Mouse (Mus musculus) liver, embryonic 16.5 days (tissue): ENCODE measurements around the gene Acaca. TPM values are rescaled to one million over a fixed set of nuclear protein-coding genes. Genes with fewer than 3 reads are reported as not detected.

ENCODE experiments used
- ATAC-seq: fragments of 200-750 bp; cut with Nextera tagmentation; 2 replicates; pipeline ENCODE4 v1.8.0; 2017; ENCODE audit warnings: low read depth, mild to moderate bottlenecking, moderate number of reproducible peaks, moderate library complexity
- H3K27ac ChIP-seq: fragments of 300-500 bp; sonication (generic); 2 replicates; pipeline ENCODE4 v1.5.1; 2014; ENCODE audit warnings: mild to moderate bottlenecking, low read length
- H3K27me3 ChIP-seq: fragments of 300-500 bp; sonication (generic); 2 replicates; pipeline ENCODE4 v1.6.1; 2014; ENCODE audit warnings: low read depth, low read length, mixed read lengths; ENCODE audit not compliant: control insufficient read depth, insufficient read depth
- H3K36me3 ChIP-seq: fragments of 300-500 bp; sonication (generic); 2 replicates; pipeline ENCODE4 v1.6.1; 2014; ENCODE audit warnings: mild to moderate bottlenecking; ENCODE audit not compliant: control insufficient read depth, insufficient read depth
- H3K4me1 ChIP-seq: fragments of 300-500 bp; sonication (generic); 2 replicates; pipeline ENCODE4 v1.6.1; 2014; ENCODE audit warnings: low read depth, low read length, mixed read lengths; ENCODE audit not compliant: control insufficient read depth
- H3K4me2 ChIP-seq: fragments of 300-500 bp; sonication (generic); 2 replicates; pipeline ENCODE4 v1.6.1; 2014; ENCODE audit warnings: low read depth, low read length, mixed read lengths
- H3K4me3 ChIP-seq: fragments of 300-500 bp; sonication (generic); 2 replicates; pipeline ENCODE4 v1.5.1; 2014; ENCODE audit warnings: low read depth, mild to moderate bottlenecking, low read length
- H3K9ac ChIP-seq: fragments of 300-500 bp; sonication (generic); 2 replicates; pipeline ENCODE4 v1.6.1; 2014; ENCODE audit warnings: low read depth, low read length
- H3K9me3 ChIP-seq: fragments of 300-500 bp; sonication (generic); replicated peaks from 2 replicates; pipeline ENCODE4 v1.6.1; 2016; ENCODE audit warnings: low read length; ENCODE audit not compliant: control insufficient read depth
- WGBS: fragments of 180-500 bp; shearing (Covaris S2); extraction: QIAGEN DNeasy Blood & Tissue Kit; methylation state at CpG from one replicate; pipeline ENCODE4 v1.1.7; 2014; ENCODE audit not compliant: insufficient replicate concordance; 5-methylcytosine and 5-hydroxymethylcytosine counted together
- polyA plus RNA-seq: library from polyadenylated mRNA; unstranded; fragments of >200 nt; fragmentation: Nextera tagmentation; extraction: Ambion mirVana; gene quantifications from 2 replicates; pipeline ENCODE4 v1.2.1, GENCODE M21; 2015

Gene Acaca
- polyA plus RNA-seq, 1 experiment from 2014 or later = 6.7 TPM

DNA sequence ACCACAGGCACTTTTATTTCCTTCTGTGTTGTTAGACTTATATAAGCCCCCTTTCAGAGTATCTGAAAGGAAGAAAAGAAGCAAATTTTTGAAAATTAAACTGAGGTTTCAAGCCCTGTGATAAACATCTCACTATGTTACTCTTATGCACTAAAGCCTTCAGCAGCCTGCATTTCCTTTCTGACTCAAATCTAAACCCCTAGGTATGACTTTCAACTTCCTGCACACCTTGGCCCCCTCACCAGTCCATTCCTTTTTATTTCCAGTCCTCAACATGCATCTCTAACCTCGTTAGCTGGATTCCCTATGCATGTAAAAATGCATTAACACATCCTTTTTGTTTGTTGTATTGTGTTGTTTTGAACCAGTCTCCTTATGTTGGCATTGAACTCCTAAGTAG is 123.0 kb downstream of the Acaca start:
- 71% methylated on average over 1 of the region's 1 CpGs for WGBS
- Histone ChIP-seq H3K4me3 (no peak overlapping the region), H3K9ac (no peak overlapping the region), H3K36me3 (peaks cover 2% of the 10 kb centered on the region), H3K9me3 (no peaks in the 10 kb centered on the region), H3K4me2 (no peak overlapping the region), H3K27ac (no peak overlapping the region), H3K27me3 (no peaks in the 10 kb centered on the region), H3K4me1 (no peaks in the 10 kb centered on the region)
- ATAC-seq = no peak

DNA sequence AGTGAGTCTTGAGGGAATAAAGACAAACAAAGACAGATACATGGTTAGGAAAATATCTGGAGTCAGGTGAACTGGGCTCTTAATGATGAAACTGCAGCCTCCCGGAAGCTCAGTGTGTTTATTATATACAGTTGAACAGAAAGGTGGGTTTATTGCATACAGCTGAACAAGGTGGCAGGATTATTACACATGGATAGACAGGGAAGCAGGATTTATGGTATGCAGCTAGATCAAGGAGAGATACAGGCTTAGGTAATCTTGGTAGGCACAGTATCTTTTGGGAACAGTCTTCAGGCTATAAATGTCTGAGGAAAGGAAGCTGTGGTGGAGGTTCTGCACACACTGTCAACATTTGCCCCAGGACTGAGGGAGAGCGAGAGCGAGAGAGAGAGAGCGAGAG is 126.4 kb downstream of the Acaca start:
- Histone ChIP-seq H3K27me3 (no peaks in the 10 kb centered on the region), H3K27ac (no peak overlapping the region), H3K4me1 (no peaks in the 10 kb centered on the region), H3K4me3 (no peak overlapping the region), H3K9ac (no peak overlapping the region), H3K4me2 (no peak overlapping the region), H3K36me3 (no peaks in the 10 kb centered on the region; the same call in none of the 2 replicates), H3K9me3 (no peaks in the 10 kb centered on the region)
- 74% methylated on average over 4 of the region's 4 CpGs for WGBS
- ATAC-seq = no peak

DNA sequence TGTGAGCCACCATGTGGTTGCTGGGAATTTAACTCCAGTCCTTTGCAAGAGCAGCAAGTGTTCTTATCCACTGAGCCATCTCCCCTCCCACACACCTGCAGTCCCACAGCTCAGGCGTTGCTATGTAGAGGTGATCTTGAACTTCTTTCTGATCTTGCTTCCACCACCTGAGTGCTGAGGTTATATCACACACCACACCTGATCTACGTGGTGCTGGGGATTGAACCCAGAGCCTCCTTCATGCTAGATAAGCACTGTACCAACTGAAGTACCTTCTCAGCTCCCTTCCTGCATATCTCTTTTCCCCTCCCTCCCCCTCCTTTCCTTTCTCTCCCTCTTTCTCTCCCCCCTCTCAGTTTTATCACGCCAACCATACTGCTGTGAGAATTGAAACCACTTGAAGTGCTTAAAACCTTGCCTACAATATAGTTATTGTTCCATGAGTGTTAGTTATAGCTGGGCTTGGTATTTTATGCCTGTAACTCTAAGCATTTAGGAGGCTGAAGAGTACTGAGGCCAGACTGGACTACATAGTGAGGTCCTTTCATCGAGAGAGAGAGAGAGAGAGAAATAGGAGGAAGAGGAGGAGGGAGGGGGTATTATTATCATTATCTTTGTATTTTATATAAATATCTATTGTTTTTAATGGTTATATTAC is 128.7 kb downstream of the Acaca start:
- H3K4me2 ChIP-seq = no peak overlapping the region
- 40% methylated on average over 4 of the region's 4 CpGs for WGBS
- H3K27me3 ChIP-seq = no peaks in the 10 kb centered on the region
- H3K9ac ChIP-seq = no peak overlapping the region
- no peak for ATAC-seq
- H3K9me3 ChIP-seq = no peaks in the 10 kb centered on the region
- no peaks in the 10 kb centered on the region for H3K4me1 ChIP-seq
- peaks cover 2% of the 10 kb centered on the region for H3K36me3 ChIP-seq
- H3K27ac ChIP-seq = no peak overlapping the region
- no peak overlapping the region for H3K4me3 ChIP-seq

DNA sequence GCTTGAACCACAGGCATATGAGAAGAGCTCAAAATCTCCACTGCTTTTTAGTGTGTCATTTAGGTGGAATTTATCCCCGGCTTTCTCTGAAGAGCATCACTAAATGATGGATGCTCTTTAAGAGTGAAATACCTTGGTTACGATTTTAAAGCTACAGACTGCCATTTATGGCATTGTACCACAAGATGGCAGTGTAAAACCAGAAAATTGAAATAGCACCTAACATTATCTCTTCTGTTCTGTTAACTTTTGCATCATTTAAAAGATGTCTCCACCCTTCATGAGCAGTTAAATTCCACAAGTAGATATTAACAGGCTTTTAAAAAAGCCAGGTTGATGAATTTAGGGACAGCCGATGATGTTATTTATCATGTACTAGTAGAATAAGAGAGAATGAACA is 135.0 kb downstream of the Acaca start:
- ATAC-seq = no peak
- peaks cover 10% of the 10 kb centered on the region for H3K36me3 ChIP-seq
- no peaks in the 10 kb centered on the region for H3K27me3 ChIP-seq
- H3K4me2 ChIP-seq = no peak overlapping the region
- H3K4me3 ChIP-seq = no peak overlapping the region
- H3K9ac ChIP-seq = no peak overlapping the region
- H3K9me3 ChIP-seq = no peaks in the 10 kb centered on the region
- WGBS = 66% methylated on average over 3 of the region's 3 CpGs
- H3K4me1 ChIP-seq = no peaks in the 10 kb centered on the region
- no peak overlapping the region for H3K27ac ChIP-seq

DNA sequence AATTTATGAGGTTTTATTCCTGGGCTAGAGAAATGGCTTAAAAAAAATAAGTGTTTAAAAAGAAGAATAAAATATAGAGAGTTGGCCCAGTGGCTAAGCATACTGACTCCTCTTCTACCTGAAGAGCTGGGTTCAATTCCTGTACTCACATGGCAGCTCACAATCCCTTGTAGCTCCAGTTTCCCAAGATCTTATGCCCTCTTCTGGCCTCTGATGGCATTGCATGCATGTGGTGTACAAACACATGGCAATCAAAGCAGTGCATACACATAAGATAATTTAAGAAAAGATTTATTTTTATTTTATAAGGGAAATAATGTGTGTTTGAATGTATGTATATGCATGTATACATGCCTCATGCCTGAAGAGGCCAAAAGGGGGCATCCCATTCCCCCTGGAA is 138.6 kb downstream of the Acaca start:
- Histone ChIP-seq H3K9ac (no peak overlapping the region), H3K27ac (no peak overlapping the region), H3K4me1 (no peaks in the 10 kb centered on the region), H3K9me3 (no peaks in the 10 kb centered on the region), H3K36me3 (peaks cover 12% of the 10 kb centered on the region), H3K27me3 (no peaks in the 10 kb centered on the region), H3K4me3 (no peak overlapping the region), H3K4me2 (no peak overlapping the region)
- no peak for ATAC-seq

DNA sequence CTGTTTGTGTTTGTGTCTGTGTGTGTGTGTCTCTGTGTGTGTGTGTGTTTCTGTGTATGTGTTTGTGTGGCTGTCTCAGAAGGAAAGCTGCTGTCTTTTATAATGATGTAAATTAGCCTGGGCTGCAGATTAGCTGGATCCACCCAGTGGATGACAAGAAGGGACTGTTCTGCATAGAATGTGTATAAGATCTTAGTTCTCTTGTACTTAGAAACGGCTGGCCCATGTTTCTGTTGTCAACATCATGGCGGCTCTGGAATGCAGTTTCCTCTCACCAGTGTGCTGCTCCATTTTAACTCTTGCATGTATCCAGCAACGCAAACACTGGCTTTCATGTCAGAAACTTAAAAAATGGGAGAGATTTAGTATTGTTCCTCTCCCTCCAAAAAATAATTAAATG is 141.0 kb downstream of the Acaca start:
- ATAC-seq = no peak
- no peaks in the 10 kb centered on the region for H3K27me3 ChIP-seq
- no peak overlapping the region for H3K4me3 ChIP-seq
- no peaks in the 10 kb centered on the region for H3K4me1 ChIP-seq
- no peak overlapping the region for H3K4me2 ChIP-seq
- no peak overlapping the region for H3K9ac ChIP-seq
- 81% methylated on average over 3 of the region's 3 CpGs for WGBS
- no peaks in the 10 kb centered on the region for H3K9me3 ChIP-seq
- no peak overlapping the region for H3K27ac ChIP-seq
- peaks cover 9% of the 10 kb centered on the region for H3K36me3 ChIP-seq

DNA sequence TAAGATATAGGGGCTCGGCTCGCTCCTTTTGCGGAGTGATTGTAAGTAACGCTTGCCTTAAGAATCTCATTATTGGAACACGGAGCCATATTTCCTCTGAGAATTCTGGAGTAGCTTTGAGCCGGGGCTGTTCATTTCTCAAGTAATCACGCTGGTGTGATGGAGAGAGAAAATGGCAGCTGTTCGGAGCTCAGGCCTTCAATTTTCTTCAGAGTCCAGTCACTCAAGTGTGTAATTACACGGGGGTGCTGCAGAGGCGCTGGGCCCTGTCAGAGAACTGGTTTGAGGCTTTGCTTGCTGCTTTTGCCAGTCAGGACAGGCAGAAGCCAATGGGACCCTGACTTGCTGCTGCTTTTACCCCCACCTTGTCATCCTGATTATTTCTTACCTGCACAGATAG is 142.5 kb downstream of the Acaca start:
- Histone ChIP-seq H3K9ac (no peak overlapping the region), H3K27me3 (no peaks in the 10 kb centered on the region), H3K9me3 (no peaks in the 10 kb centered on the region), H3K27ac (no peak overlapping the region), H3K4me3 (no peak overlapping the region), H3K4me1 (no peaks in the 10 kb centered on the region), H3K36me3 (peaks cover 6% of the 10 kb centered on the region; the same call in 1 of the 2 replicates), H3K4me2 (no peak overlapping the region)
- 84% methylated on average over 10 of the region's 10 CpGs for WGBS
- ATAC-seq = no peak

DNA sequence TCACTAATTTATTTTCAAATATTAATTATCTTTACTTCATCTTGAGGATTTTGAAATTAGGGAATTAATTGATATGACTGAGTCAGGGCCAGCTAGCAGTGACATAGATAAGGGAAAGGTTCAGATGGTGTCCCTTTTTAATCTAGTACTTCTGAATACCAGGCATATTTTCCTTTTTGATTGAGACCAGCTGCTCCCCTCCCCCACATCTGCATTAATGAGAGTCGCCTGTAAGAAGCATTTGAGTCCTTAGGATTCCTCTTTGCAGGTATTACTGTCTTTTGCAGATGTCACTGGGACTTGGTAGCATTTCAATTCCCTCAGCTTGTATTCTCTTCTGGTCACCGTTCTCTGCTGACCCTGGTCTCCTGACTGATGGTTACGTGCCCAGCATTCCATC is 143.1 kb downstream of the Acaca start:
- no peak overlapping the region for H3K27ac ChIP-seq
- no peak overlapping the region for H3K4me3 ChIP-seq
- H3K4me2 ChIP-seq = no peak overlapping the region
- H3K27me3 ChIP-seq = no peaks in the 10 kb centered on the region
- no peaks in the 10 kb centered on the region for H3K9me3 ChIP-seq
- no peaks in the 10 kb centered on the region for H3K4me1 ChIP-seq
- peaks cover 8% of the 10 kb centered on the region; the same call in 1 of the 2 replicates for H3K36me3 ChIP-seq
- no peak for ATAC-seq
- no peak overlapping the region for H3K9ac ChIP-seq
- 75% methylated on average over 3 of the region's 3 CpGs for WGBS

DNA sequence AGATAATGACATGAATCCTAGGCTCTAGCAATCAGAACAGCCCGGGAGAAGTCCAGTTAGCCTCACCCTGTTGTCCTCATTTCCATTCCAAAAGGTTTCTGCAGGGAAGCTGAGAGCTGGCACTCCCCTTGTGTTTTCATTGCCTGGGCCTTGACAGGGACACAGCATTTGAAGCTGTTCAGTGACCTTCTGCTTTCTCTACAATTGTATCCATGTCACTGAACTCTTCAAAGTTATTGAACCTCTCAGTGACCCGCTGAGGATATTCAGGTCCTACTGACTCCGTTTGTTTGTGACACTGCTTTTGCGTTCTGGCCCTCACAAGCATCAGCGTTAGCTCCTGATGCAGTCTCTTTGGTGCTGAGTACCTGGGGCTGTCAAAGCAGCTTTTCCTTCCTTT is 147.5 kb downstream of the Acaca start:
- Histone ChIP-seq H3K27me3 (no peaks in the 10 kb centered on the region), H3K36me3 (peaks cover 3% of the 10 kb centered on the region; the same call in 1 of the 2 replicates), H3K9ac (no peak overlapping the region), H3K4me2 (no peak overlapping the region), H3K4me3 (no peak overlapping the region), H3K27ac (no peak overlapping the region), H3K4me1 (no peaks in the 10 kb centered on the region), H3K9me3 (no peaks in the 10 kb centered on the region)
- no peak for ATAC-seq
- 71% methylated on average over 5 of the region's 5 CpGs for WGBS
